Mouse (Mus musculus) ES-E14 (cell line): ENCODE measurements at regions not wholly inside any gene's neighbourhood (a gene's known extent, or its start where the extent isn't known, plus 50 kb on each side); places are given as distances from the start of the nearest gene placed in this dataset.

Source experiments
- DNase-seq: peaks from one replicate; pipeline ENCODE4 v3.0.0-alpha.2; 2013; ENCODE audit warnings: low read depth, low spot score
- H3K27ac ChIP-seq: 2 replicates; pipeline ENCODE4 v1.5.1; 2012; ENCODE audit warnings: low read depth, mild to moderate bottlenecking, low read length, moderate library complexity, mixed read lengths; ENCODE audit not compliant: poor library complexity, insufficient read depth, severe bottlenecking
- H3K36me3 ChIP-seq: 2 replicates; pipeline ENCODE4 v1.6.1; 2012; ENCODE audit warnings: mild to moderate bottlenecking, low read length, moderate library complexity, mixed read lengths; ENCODE audit not compliant: control insufficient read depth, poor library complexity, insufficient read depth, severe bottlenecking
- H3K4me1 ChIP-seq, 2 experiments: fragments of 150-350 bp in 1 of 2; sonication (generic) in 1 of 2; 2 replicates each; pipeline ENCODE4 v1.6.1; 2012; ENCODE audit warnings: low read length in 2 of 2, mild to moderate bottlenecking in 1 of 2, mixed read lengths in 1 of 2; ENCODE audit not compliant: control insufficient read depth in 2 of 2, insufficient read depth in 2 of 2, poor library complexity in 1 of 2
- H3K4me3 ChIP-seq, 2 experiments: fragments of 150-350 bp in 1 of 2; sonication (generic) in 1 of 2; 2 replicates each; pipeline ENCODE4 v1.5.1; 2012; ENCODE audit warnings: low read length in 2 of 2, low read depth in 1 of 2, mild to moderate bottlenecking in 1 of 2, mixed read lengths in 1 of 2; ENCODE audit not compliant: insufficient read depth in 1 of 2, poor library complexity in 1 of 2, severe bottlenecking in 1 of 2
- H3K9ac ChIP-seq: 2 replicates; pipeline ENCODE4 v1.6.1; 2012; ENCODE audit warnings: low read depth, mild to moderate bottlenecking, low read length, mixed read lengths; ENCODE audit not compliant: poor library complexity, insufficient read depth, severe bottlenecking
- H3K9me3 ChIP-seq: fragments of 150-350 bp; sonication (generic); 2 replicates; pipeline ENCODE4 v1.6.1; 2012; ENCODE audit warnings: low read depth, mild to moderate bottlenecking, low read length; ENCODE audit not compliant: control insufficient read depth, insufficient read depth
- CHD2 ChIP-seq: IDR thresholded peaks from 2 replicates; pipeline ENCODE4 v1.6.1; 2014; ENCODE audit warnings: mild to moderate bottlenecking, low read depth, low read length, inconsistent platforms
- HCFC1 ChIP-seq: IDR thresholded peaks from 2 replicates; pipeline ENCODE4 v1.6.1; 2012; ENCODE audit warnings: low read length, inconsistent platforms, borderline replicate concordance; ENCODE audit not compliant: insufficient read depth
- MAFK ChIP-seq: IDR thresholded peaks from 2 replicates; pipeline ENCODE4 v1.6.1; 2014; ENCODE audit warnings: mild to moderate bottlenecking, low read depth, low read length, inconsistent platforms; ENCODE audit not compliant: insufficient read depth
- ZC3H11A ChIP-seq: IDR thresholded peaks from 2 replicates; pipeline ENCODE4 v1.6.1; 2012; ENCODE audit warnings: low read depth, mild to moderate bottlenecking, inconsistent platforms, low read length, borderline replicate concordance
- ZNF384 ChIP-seq: IDR thresholded peaks from 2 replicates; pipeline ENCODE4 v1.6.1; 2012; ENCODE audit warnings: low read depth, low read length, inconsistent platforms
- in situ Hi-C, 2 experiments: fragments of 600-800 bp; cut with MboI; formaldehyde crosslinking; loops; one replicate each; pipeline ENCODE4 v1.15.1; 2025; ENCODE audit warnings: low sequenced_read_pairs in 2 of 2, inconsistent platforms in 1 of 2; ENCODE audit not compliant: unreplicated experiment in 2 of 2

DNA sequence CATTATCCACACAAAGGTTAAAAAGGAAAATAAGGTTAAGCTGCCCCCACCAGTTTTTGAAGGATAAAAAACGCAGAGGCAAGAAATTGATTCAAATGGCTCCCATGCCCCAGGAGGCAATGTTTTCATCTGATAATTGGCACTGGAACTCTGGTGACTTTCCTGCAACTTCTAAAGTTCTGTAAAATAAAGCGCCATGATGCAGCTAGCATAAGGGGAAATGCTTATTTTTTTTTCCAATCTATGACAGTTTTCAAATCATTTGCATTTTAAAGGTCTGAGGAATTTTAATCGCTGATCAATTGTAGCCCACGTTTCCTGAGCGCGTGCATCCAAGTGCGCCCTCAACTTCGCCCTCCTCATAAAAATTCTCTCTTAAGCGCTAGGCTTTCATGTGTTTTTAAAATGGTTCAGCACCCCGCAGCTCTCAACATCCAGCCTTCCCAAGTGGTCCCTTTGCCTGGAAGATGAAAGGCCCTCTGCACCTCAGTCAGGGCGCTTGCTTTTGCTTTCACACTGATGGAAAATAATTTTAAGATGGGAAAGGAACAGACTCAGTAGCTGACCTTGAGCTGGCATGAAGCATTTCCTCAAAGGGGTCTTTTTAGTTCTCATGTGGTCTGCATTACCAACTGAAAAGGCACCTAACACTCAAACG, 148.5 kb upstream of the Lsm8 start:
- in situ Hi-C loops = no loop called here

DNA sequence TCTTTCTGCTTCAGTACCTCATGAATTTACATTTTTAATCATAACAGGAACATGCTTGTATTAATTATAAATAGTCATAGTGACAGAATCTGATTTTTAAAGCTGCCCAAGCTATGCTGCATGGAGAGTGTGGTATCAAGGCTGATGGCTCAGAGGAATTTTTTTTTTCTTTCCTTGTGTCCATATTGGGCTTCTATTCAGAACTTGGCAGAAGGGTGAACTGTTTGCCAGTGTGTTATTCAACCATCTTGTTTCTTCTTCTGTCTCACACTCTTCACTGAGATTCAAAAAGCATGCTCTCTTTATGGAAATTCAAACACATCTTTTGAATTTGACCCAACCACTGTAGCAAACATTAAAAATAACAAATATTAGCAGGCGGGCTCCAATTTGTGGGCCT, 137.6 kb upstream of the Lsm8 start:
- Histone ChIP-seq H3K36me3 (no peaks in the 10 kb centered on the region), H3K4me1 (no peaks in the 10 kb centered on the region), H3K9ac (no peak overlapping the region), H3K4me3 (no peak overlapping the region), H3K9me3 (no peaks in the 10 kb centered on the region), H3K27ac (no peak overlapping the region)
- in situ Hi-C loops = no loop called here
- TF ChIP-seq ZC3H11A (no peak), ZNF384 (no peak), HCFC1 (no peak), CHD2 (no peak), MAFK (no peak)
- no peak for DNase-seq

More for the DNA sequence above, 148.5 kb upstream of the Lsm8 start:
- Histone ChIP-seq H3K4me3 (no peak overlapping the region), H3K36me3 (no peaks in the 10 kb centered on the region), H3K9me3 (no peaks in the 10 kb centered on the region), H3K9ac (no peak overlapping the region), H3K27ac (no peak overlapping the region), H3K4me1 (no peaks in the 10 kb centered on the region)
- DNase-seq = no peak
- TF ChIP-seq CHD2 (no peak), MAFK (no peak), HCFC1 (no peak)

DNA sequence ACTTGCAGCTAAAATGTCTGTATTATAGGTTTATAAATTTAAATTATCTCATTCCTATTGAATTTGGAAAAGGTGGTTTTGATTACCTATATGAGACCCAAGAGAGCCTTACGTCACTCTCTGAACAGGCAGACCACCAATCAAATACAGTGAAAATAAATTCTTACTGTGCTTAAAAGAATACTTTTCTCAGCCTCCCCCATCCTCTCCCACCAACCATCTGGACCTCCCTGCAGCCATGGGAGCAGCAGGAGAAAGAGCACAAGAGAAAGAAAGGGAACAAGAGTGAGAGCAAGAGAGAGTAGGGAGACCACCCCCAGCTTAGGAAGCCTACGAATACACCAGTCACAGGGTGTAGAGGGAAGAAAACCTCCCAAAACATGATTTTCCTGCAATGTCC, 99.5 kb upstream of the Lsm8 start:
- no peak overlapping the region for H3K27ac ChIP-seq
- in situ Hi-C loops = no loop called here
- H3K4me3 ChIP-seq = no peak overlapping the region
- no peak overlapping the region for H3K9ac ChIP-seq
- H3K9me3 ChIP-seq = no peaks in the 10 kb centered on the region
- DNase-seq = no peak
- no peaks in the 10 kb centered on the region for H3K36me3 ChIP-seq
- TF ChIP-seq CHD2 = no peak
- H3K4me1 ChIP-seq = no peaks in the 10 kb centered on the region

DNA sequence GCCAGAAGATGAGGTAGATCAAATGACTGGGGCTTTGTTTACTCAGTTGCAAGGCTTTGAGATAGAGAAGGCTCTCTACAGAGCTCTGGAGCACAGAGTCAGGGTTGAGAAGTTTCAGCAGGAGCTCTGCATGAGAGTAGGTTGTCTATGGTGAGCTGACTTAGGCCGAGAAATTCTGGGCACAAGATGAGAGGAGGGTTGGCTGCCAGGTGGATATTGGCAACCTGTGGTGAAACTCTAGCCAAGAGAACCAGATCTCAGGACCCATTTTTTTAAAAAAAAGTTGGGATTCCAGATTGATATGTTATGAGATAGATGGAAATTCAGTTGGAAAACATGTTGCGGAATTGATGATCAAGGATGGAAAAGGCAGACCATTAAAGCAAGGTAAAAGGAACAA, 83.8 kb upstream of the Lsm8 start:
- Histone ChIP-seq H3K36me3 (no peaks in the 10 kb centered on the region), H3K27ac (no peak overlapping the region), H3K4me1 (no peaks in the 10 kb centered on the region), H3K9ac (no peak overlapping the region), H3K4me3 (no peak overlapping the region), H3K9me3 (no peaks in the 10 kb centered on the region)
- TF ChIP-seq ZNF384 (no peak), MAFK (no peak), CHD2 (no peak), HCFC1 (no peak), ZC3H11A (no peak)
- in situ Hi-C loops = no loop called here
- DNase-seq = no peak

DNA sequence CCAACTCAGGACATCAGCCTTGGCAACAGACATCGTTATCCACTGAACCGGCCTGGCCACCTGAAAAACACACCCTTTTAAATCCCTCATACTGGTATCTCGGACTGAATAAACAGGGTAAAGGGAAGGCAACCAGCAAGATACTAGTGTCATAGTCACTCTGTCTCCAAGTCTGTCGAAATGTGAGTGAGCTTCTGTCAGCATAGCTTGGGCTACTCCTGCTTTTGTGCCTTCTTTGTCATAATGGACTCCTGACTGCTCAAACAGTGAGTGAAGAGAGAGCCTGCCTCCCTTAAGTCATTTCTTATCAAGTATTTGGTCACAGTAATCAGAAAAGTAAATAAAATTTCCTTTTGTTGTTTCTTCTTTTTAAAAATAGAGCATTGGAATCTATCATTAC, 53.0 kb upstream of the Lsm8 start:
- in situ Hi-C loops = no loop called here
- Histone ChIP-seq H3K27ac (no peak overlapping the region), H3K9ac (no peak overlapping the region), H3K36me3 (no peaks in the 10 kb centered on the region), H3K4me1 (no peaks in the 10 kb centered on the region), H3K9me3 (no peaks in the 10 kb centered on the region), H3K4me3 (no peak overlapping the region)
- TF ChIP-seq MAFK = no peak
- DNase-seq = no peak
